10 mouse cellular contexts compared by ENCODE assay signal in genomic region chr5:135630598-135630997, GRCm38 (mm10). TPM values are rescaled to one million over a fixed set of nuclear protein-coding genes. Genes with fewer than 3 reads are reported as not detected.
DNase-seq lines count a peak whose midpoint lies in the region; ATAC-seq lines count a peak whose summit lies in the region.
"Had no signal": no experiment of that assay in that cellular context is flagged by ENCODE, and none has a peak within 500 bp of the region (broad histone marks: within the 10 kb centered on the region; RNA-seq: fewer than 3 reads in every experiment).

No protein-coding gene starts in this region.

- no peak overlapping the region for H3K4me3 ChIP-seq in heart, embryonic 11.5 days (ENCODE audit: low read depth, low read length)
- H3K4me3 ChIP-seq: limb, embryonic 13.5 days; stomach, embryonic 15.5 days had no signal

- H3K27me3 ChIP-seq in heart, embryonic 11.5 days (ENCODE audit: control insufficient read depth, insufficient read depth, low read length), result no peaks in the 10 kb centered on the region
- H3K27me3 ChIP-seq: limb, embryonic 13.5 days; stomach, embryonic 15.5 days had no signal

- H3K27ac ChIP-seq in heart, embryonic 11.5 days (ENCODE audit: low read depth, low read length), result no peak overlapping the region
- H3K27ac ChIP-seq: limb, embryonic 13.5 days; stomach, embryonic 15.5 days had no signal

- no peaks in the 10 kb centered on the region for H3K9me3 ChIP-seq in heart, embryonic 11.5 days (replicated peaks; ENCODE audit: control insufficient read depth, low read length)
- H3K9me3 ChIP-seq: limb, embryonic 13.5 days; stomach, embryonic 15.5 days had no signal

- 22% methylated on average over 3 of the region's 3 CpGs for WGBS in heart, embryonic 11.5 days (ENCODE audit: insufficient replicate concordance)

- H3K9ac ChIP-seq in heart, embryonic 11.5 days (ENCODE audit: low read depth, low read length), result no peak overlapping the region
- H3K9ac ChIP-seq: limb, embryonic 13.5 days; stomach, embryonic 15.5 days had no signal

- no peak for ATAC-seq in heart, embryonic 11.5 days (replicated peaks; ENCODE audit: insufficient number of reproducible peaks, low FRiP score, low TSS enrichment)
- ATAC-seq in erythroid progenitor cell, adult 5-6 weeks (replicated peaks; ENCODE audit: low FRiP score, poor library complexity, severe bottlenecking), result no peak

- H3K4me2 ChIP-seq in heart, embryonic 11.5 days, result no peak overlapping the region
- H3K4me2 ChIP-seq: limb, embryonic 13.5 days; stomach, embryonic 15.5 days had no signal

- H3K36me3 ChIP-seq in heart, embryonic 11.5 days (ENCODE audit: control insufficient read depth, insufficient read depth, low read length), result 0 out of 2 replicates have a peak, but pooled peaks cover under 1% of the 10 kb centered on the region
- H3K36me3 ChIP-seq: stomach, embryonic 15.5 days had no signal

- peak; percentile 69 for DNase-seq in heart, adult 8-10 months (ENCODE audit: low spot score)
- peak; percentile 68 for DNase-seq in A20 (ENCODE audit: low read depth, low spot score)
- DNase-seq in adipocyte (ENCODE audit: low spot score), result peak; percentile 81
- peak; percentile 36 for DNase-seq in embryo, embryonic 11.5 days (ENCODE audit: low read depth, low spot score)
- DNase-seq in layer of hippocampus, adult 9-10 months (ENCODE audit: low spot score), result peak; percentile 85
- peak; percentile 54 for DNase-seq in retina, adult 2 months (ENCODE audit: low read depth, low spot score)

- H3K4me1 ChIP-seq in heart, embryonic 11.5 days (ENCODE audit: control insufficient read depth, insufficient read depth, low read length), result peaks cover 5% of the 10 kb centered on the region; the same call in 1 of the 2 replicates

RNA-seq across cellular contexts. Expression of gene Rhbdd2, which starts 1.8 kb away (rescaled TPM):
- total RNA-seq in heart, adult 8-10 months (2022), result 10 to 100 TPM; 20.8 to 23.0 (median 22.1) TPM
- polyA plus RNA-seq in heart, embryonic 11.5 days (2014; fragmentation: Nextera tagmentation; extraction: Ambion mirVana), result 33.1 and 44.9 TPM in 2 replicates
- total RNA-seq in erythroid progenitor cell, adult 5-6 weeks (2015; ENCODE audit: low replicate concordance), result 1.8 and 3.4 TPM in 2 replicates
- 0.45 and 1.0 TPM in 2 replicates for total RNA-seq in erythroid progenitor cell, adult 5-6 weeks (2017; ENCODE audit: low replicate concordance)

RNA-seq across cellular contexts. Expression of gene Por, which starts 39.2 kb away (rescaled TPM):
- total RNA-seq in heart, adult 8-10 months (2022), result 10 to 100 TPM; 71.5 to 84.8 (median 75.1) TPM
- polyA plus RNA-seq in heart, embryonic 11.5 days (2014; fragmentation: Nextera tagmentation; extraction: Ambion mirVana), result 32.4 and 37.4 TPM in 2 replicates
- 7.1 and 9.7 TPM in 2 replicates for total RNA-seq in erythroid progenitor cell, adult 5-6 weeks (2015; ENCODE audit: low replicate concordance)
- 10.8 and 17.5 TPM in 2 replicates for total RNA-seq in erythroid progenitor cell, adult 5-6 weeks (2017; ENCODE audit: low replicate concordance)

RNA-seq across cellular contexts. Expression of gene Ccl24, which starts 57.7 kb away (rescaled TPM):
- total RNA-seq in heart, adult 8-10 months (2022), result 1 to 10 TPM; 1.1 to 2.6 (median 1.9) TPM
- polyA plus RNA-seq in heart, embryonic 11.5 days (2014; fragmentation: Nextera tagmentation; extraction: Ambion mirVana), result 0.93 TPM in 1 of 2 replicates, not detected in the other
- total RNA-seq in erythroid progenitor cell, adult 5-6 weeks (2015; ENCODE audit: low replicate concordance), result not detected in 2 replicates
- not detected in 2 replicates for total RNA-seq in erythroid progenitor cell, adult 5-6 weeks (2017; ENCODE audit: low replicate concordance)

Comparison
In these comparisons a context has a peak if more than half of its experiments do, and no peak if none do; other contexts are left out.
1. RNA of gene Rhbdd2, which starts 1.8 kb away (total RNA-seq): 20.8 to 23.0 TPM in heart, adult 8-10 months; 0.45 to 3.4 TPM in erythroid progenitor cell, adult 5-6 weeks; every median in the first group is over 4 times any median in the second.
2. Peak in every context shown above with its lines, with median percentiles within 50 percentile points of each other: DNase-seq.